Mouse (Mus musculus): ENCODE measurements around the gene Hist1h3h. TPM values are rescaled to one million over a fixed set of nuclear protein-coding genes. Genes with fewer than 3 reads are reported as not detected.

Gene Hist1h3h
- total RNA-seq, 2 experiments from 2014 or later: 10.1 to 40.0 TPM

Small RNA genes within 50 kb of the gene (microRNA-seq; reads per million reads assigned to microRNA genes)
- gene Gm44357 (ENCODE audit: borderline replicate concordance in 2 of 2): 0 reads per million in 2 experiments
- 0 reads per million in 2 experiments for gene Gm44367 (ENCODE audit: borderline replicate concordance in 2 of 2)
- 0 reads per million in 2 experiments for gene Gm44454 (ENCODE audit: borderline replicate concordance in 2 of 2)

Other genes with a start within 250 kb of the Hist1h3h start
- gene Nkapl, start 249.2 kb upstream of the Hist1h3h start, total RNA-seq (2021): under 1 TPM in 1 of 2 experiments, not detected in 1; 0.18 TPM
- gene Zkscan4, start 238.8 kb upstream of the Hist1h3h start, total RNA-seq (2021): under 1 TPM; 0.41 to 0.59 TPM
- not detected for gene Gm10065, start 238.2 kb upstream of the Hist1h3h start, total RNA-seq (2021)
- 10 to 100 TPM; 20.2 to 21.5 TPM for gene AK157302, start 222.4 kb upstream of the Hist1h3h start, total RNA-seq (2021)
- gene Gm11273, start 216.2 kb upstream of the Hist1h3h start, total RNA-seq (2021): 100 to 1,000 TPM; 119 to 147 TPM
- gene Zkscan8, start 186.5 kb upstream of the Hist1h3h start, total RNA-seq (2021): 1 to 10 TPM; 3.8 to 5.4 TPM
- not detected for gene Olfr1366, start 174.9 kb upstream of the Hist1h3h start, total RNA-seq (2021)
- gene Olfr1535, start 157.8 kb upstream of the Hist1h3h start, total RNA-seq (2021): not detected
- gene Olfr1364, start 135.9 kb upstream of the Hist1h3h start, total RNA-seq (2021): not detected
- not detected for gene Olfr1362, start 103.6 kb upstream of the Hist1h3h start, total RNA-seq (2021)
- not detected for gene Olfr11, start 75.1 kb upstream of the Hist1h3h start, total RNA-seq (2021)
- not detected for gene Olfr1361, start 54.3 kb upstream of the Hist1h3h start, total RNA-seq (2021)
- gene Olfr1360, start 40.3 kb upstream of the Hist1h3h start, total RNA-seq (2021): not detected
- gene Olfr1359, start 19.5 kb upstream of the Hist1h3h start, total RNA-seq (2021): not detected
- gene Hist1h2bl, start 1.5 kb upstream of the Hist1h3h start, total RNA-seq (2021): 10 to 100 TPM; 15.1 to 26.3 TPM
- 10 to 100 TPM in 1 of 2 experiments, 1 to 10 TPM in 1; 4.4 to 21.0 TPM for gene Hist1h2ai, start 1.2 kb upstream of the Hist1h3h start, total RNA-seq (2021)
- 1 to 10 TPM; 1.1 to 5.1 TPM for gene Hist1h2bm, start 4.4 kb downstream of the Hist1h3h start, total RNA-seq (2021)
- 1 to 10 TPM; 1.2 to 4.0 TPM for gene Hist1h4j, start 17.4 kb downstream of the Hist1h3h start, total RNA-seq (2021)
- gene Hist1h4k, start 32.8 kb downstream of the Hist1h3h start, total RNA-seq (2021): 10 to 100 TPM; 31.9 to 37.5 TPM
- 1 to 10 TPM; 2.7 to 6.4 TPM for gene Hist1h2ak, start 36.2 kb downstream of the Hist1h3h start, total RNA-seq (2021)
- 1 to 10 TPM; 5.1 to 9.0 TPM for gene Hist1h2bn, start 36.5 kb downstream of the Hist1h3h start, total RNA-seq (2021)
- 1 to 10 TPM; 3.9 to 9.2 TPM for gene Hist1h1b, start 63.0 kb downstream of the Hist1h3h start, total RNA-seq (2021)
- 10 to 100 TPM; 20.0 to 23.8 TPM for gene Hist1h3i, start 65.7 kb downstream of the Hist1h3h start, total RNA-seq (2021)
- gene Hist1h2an, start 69.6 kb downstream of the Hist1h3h start, total RNA-seq (2021): 1 to 10 TPM; 1.0 to 2.4 TPM
- gene Hist1h2bp, start 69.8 kb downstream of the Hist1h3h start, total RNA-seq (2021): 1 to 10 TPM; 5.3 to 6.0 TPM
- gene Hist1h2bq, start 92.5 kb downstream of the Hist1h3h start, total RNA-seq (2021): 10 to 100 TPM; 18.0 to 21.3 TPM
- 10 to 100 TPM in 1 of 2 experiments, not detected in 1; 24.7 TPM for gene Hist1h2ao, start 92.8 kb downstream of the Hist1h3h start, total RNA-seq (2021)
- gene Hist1h4m, start 94.1 kb downstream of the Hist1h3h start, total RNA-seq (2021): 10 to 100 TPM; 49.0 to 65.1 TPM
- 10 to 100 TPM; 14.1 to 20.2 TPM for gene Hist1h4n, start 114.5 kb downstream of the Hist1h3h start, total RNA-seq (2021)
- gene Hist1h2ap, start 115.8 kb downstream of the Hist1h3h start, total RNA-seq (2021): 10 to 100 TPM in 1 of 2 experiments, not detected in 1; 17.0 TPM
- 10 to 100 TPM; 17.7 to 21.3 TPM for gene Hist1h2br, start 116.1 kb downstream of the Hist1h3h start, total RNA-seq (2021)
- under 1 TPM; 0.26 to 0.54 TPM for gene Zfp184, start 227.4 kb downstream of the Hist1h3h start, total RNA-seq (2021)